Comparison of ENCODE assay signal across 16 mouse cellular contexts in genomic region chr6:18589436-18589835, GRCm38 (mm10).
"Had no signal": no experiment of that assay in that cellular context is flagged by ENCODE, and none has a peak within 500 bp of the region (broad histone marks: within the 10 kb centered on the region; RNA-seq: fewer than 3 reads in every experiment).

No protein-coding gene starts in this region.

- H3K9me3 ChIP-seq: neural tube, embryonic 13.5 days; neural tube, embryonic 15.5 days; stomach, embryonic 15.5 days had no signal

- H3K36me3 ChIP-seq: neural tube, embryonic 13.5 days; neural tube, embryonic 15.5 days; stomach, embryonic 15.5 days had no signal

- DNase-seq: retina, postnatal 1 day; right cerebral cortex, adult 18-20 months; right cerebral cortex, postnatal 14 days; right cerebral cortex, postnatal 25 days; right cerebral cortex, postnatal 4 days; spleen, adult 18-20 months; thymus, adult 18-20 months; thymus, adult 2 months; thymus, postnatal 14 days; thymus, postnatal 25 days; thymus, postnatal 36 days; thymus, postnatal 4 days had no signal

- H3K27me3 ChIP-seq: neural tube, embryonic 13.5 days; neural tube, embryonic 15.5 days; stomach, embryonic 15.5 days had no signal

- H3K27ac ChIP-seq: neural tube, embryonic 13.5 days; neural tube, embryonic 15.5 days; stomach, embryonic 15.5 days; stomach, postnatal 0 days had no signal

- H3K4me3 ChIP-seq: neural tube, embryonic 13.5 days; neural tube, embryonic 15.5 days; stomach, embryonic 15.5 days had no signal

- H3K4me1 ChIP-seq: neural tube, embryonic 13.5 days; neural tube, embryonic 15.5 days; stomach, embryonic 15.5 days had no signal
